Mouse (Mus musculus): ENCODE data around the gene Ccdc62. TPM values are rescaled to one million over a fixed set of nuclear protein-coding genes. Genes with fewer than 3 reads are reported as not detected.

Ccdc62 gene
- 7.7 and 8.0 TPM in 2 replicates for polyA plus RNA-seq (2015; fragmentation: Nextera tagmentation; extraction: Ambion mirVana)

DNA sequence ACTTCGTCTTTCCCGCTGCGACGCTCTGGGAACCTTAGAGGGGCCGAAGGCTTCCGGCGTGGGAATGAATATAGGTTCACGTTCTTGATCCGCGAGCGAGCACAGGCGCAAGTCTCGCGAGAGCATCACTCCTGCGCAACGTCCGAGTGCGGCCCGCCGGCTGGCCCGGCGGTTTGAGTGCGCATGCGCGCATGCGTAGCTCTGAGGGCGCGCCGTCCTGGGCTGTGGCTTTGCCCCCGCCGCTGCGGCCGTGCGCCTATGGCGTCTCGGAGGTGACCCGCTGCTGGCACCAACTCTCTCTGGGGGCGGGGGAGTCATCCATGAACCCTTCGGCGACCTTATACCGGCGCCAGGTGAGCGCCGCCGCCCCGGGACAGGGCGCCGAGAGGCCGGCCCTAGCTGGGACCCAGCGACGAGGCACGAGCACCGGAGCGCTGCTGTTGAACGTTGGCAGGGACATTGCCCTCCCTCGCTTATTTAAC lies at the start of gene Ccdc62:
TSS of gene Ccdc62 (plus strand) at position 172 of the 482 bp plus-strand sequence.
- ATAC-seq (ENCODE audit: low read depth) = peak; percentile 99
- H3K27ac ChIP-seq (ENCODE audit: low read length) = peak within 1 kb of the TSS; percentile 92
- H3K27me3 ChIP-seq (ENCODE audit: control insufficient read depth, insufficient read depth, low read depth, low read length) = no peaks in the 10 kb centered on the region
- peaks cover 18% of the 10 kb centered on the region; the same call in 1 of the 2 replicates for H3K36me3 ChIP-seq (ENCODE audit: control insufficient read depth, insufficient read depth, low read length)
- peaks cover 4% of the 10 kb centered on the region for H3K4me1 ChIP-seq (replicated peaks; ENCODE audit: control insufficient read depth, insufficient read depth, low read length)
- H3K9me3 ChIP-seq (ENCODE audit: control insufficient read depth, low read length) = no peaks in the 10 kb centered on the region
- under 1% methylated on average over 56 of the region's 56 CpGs for WGBS
- H3K9ac ChIP-seq (ENCODE audit: low read length) = peak within 1 kb of the TSS; percentile 99
- peak within 1 kb of the TSS; percentile 86 for H3K4me3 ChIP-seq (ENCODE audit: low read length)
- peak within 1 kb of the TSS; percentile 86 for H3K4me2 ChIP-seq (ENCODE audit: low read depth, low read length)

DNA sequence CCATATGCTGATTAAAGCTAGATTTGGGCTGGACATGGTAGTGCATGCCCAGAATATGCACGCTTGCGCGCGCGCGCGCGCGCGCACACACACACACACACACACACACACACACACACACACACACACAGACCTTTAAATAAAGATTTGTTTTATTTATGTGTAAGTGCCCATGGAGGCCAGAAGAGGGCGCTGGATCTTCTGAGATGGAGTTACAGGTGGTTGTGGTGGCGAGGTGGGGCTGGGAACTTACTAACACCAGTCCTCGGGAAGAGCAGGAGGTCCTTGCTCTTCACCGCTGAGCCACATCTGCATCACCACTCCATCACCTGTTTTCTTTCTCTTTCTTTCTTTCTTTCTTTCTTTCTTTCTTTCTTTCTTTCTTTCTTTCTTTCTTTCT lies 49.7 kb upstream of the Ccdc62 start:
- H3K27ac ChIP-seq (ENCODE audit: low read length) = no peak overlapping the region

DNA sequence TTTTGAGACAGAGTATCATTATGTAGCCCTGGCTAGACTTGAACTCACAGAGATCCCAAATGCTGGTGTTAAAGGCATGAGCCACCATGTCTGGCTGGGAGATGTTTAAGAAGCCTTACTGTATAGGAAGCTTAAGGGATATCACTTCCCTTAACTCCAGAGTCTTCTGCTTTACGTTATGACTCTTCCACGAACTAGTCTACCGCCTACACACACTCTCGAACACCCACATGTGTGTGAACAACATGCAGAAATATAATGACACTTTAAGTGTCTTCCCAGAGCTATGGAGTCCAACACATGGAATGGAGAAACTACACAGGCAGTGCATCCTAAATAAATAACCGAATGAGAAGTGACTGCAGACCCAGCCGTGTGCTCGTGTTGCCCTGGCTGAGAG lies 46.6 kb upstream of the Ccdc62 start:
- 72% methylated on average over 7 of the region's 7 CpGs for WGBS
- Histone ChIP-seq H3K27ac (ENCODE audit: low read length) (no peak overlapping the region), H3K4me1 (replicated peaks; ENCODE audit: control insufficient read depth, insufficient read depth, low read length) (peaks cover 14% of the 10 kb centered on the region), H3K27me3 (ENCODE audit: control insufficient read depth, insufficient read depth, low read depth, low read length) (no peaks in the 10 kb centered on the region), H3K9ac (ENCODE audit: low read length) (no peak overlapping the region), H3K4me2 (ENCODE audit: low read depth, low read length) (no peak overlapping the region), H3K36me3 (ENCODE audit: control insufficient read depth, insufficient read depth, low read length) (no peaks in the 10 kb centered on the region), H3K9me3 (ENCODE audit: control insufficient read depth, low read length) (no peaks in the 10 kb centered on the region), H3K4me3 (ENCODE audit: low read length) (no peak overlapping the region)
- ATAC-seq (ENCODE audit: low read depth) = no peak

More for the DNA sequence above, 49.7 kb upstream of the Ccdc62 start:
- H3K36me3 ChIP-seq (ENCODE audit: control insufficient read depth, insufficient read depth, low read length) = no peaks in the 10 kb centered on the region
- H3K9me3 ChIP-seq (ENCODE audit: control insufficient read depth, low read length) = no peaks in the 10 kb centered on the region
- H3K4me3 ChIP-seq (ENCODE audit: low read length) = no peak overlapping the region
- no peaks in the 10 kb centered on the region for H3K27me3 ChIP-seq (ENCODE audit: control insufficient read depth, insufficient read depth, low read depth, low read length)
- H3K4me2 ChIP-seq (ENCODE audit: low read depth, low read length) = no peak overlapping the region
- no peak overlapping the region; the same call in 1 of the 2 replicates for H3K9ac ChIP-seq (ENCODE audit: low read length)
- WGBS = 77% methylated on average over 7 of the region's 14 CpGs
- H3K4me1 ChIP-seq (replicated peaks; ENCODE audit: control insufficient read depth, insufficient read depth, low read length) = peaks cover 25% of the 10 kb centered on the region
- no peak for ATAC-seq (ENCODE audit: low read depth)

DNA sequence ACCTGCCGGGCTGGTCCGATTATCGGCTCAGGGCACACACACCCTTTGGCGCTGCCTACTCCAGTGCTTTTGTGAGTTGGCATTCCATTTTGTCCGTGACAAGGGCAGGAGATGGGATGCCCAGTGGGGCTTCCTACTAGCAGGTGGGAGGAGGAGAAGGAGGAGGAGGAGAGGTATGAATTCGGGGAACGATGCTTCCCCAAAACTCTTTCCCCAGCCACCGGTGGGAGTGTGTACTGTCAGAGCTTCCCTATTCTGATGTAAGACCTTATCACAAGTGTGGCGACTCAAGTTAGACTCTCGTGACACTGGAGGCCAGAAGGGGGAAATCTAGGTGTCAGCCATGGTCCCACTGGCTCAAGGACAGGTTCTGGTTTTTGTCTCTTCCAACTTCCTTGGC lies 46.1 kb upstream of the Ccdc62 start:
- no peak for ATAC-seq (ENCODE audit: low read depth)
- 74% methylated on average over 10 of the region's 10 CpGs for WGBS
- no peaks in the 10 kb centered on the region for H3K27me3 ChIP-seq (ENCODE audit: control insufficient read depth, insufficient read depth, low read depth, low read length)
- H3K4me2 ChIP-seq (ENCODE audit: low read depth, low read length) = no peak overlapping the region
- peaks cover 10% of the 10 kb centered on the region for H3K4me1 ChIP-seq (replicated peaks; ENCODE audit: control insufficient read depth, insufficient read depth, low read length)
- no peak overlapping the region for H3K4me3 ChIP-seq (ENCODE audit: low read length)
- H3K27ac ChIP-seq (ENCODE audit: low read length) = no peak overlapping the region
- H3K9ac ChIP-seq (ENCODE audit: low read length) = no peak overlapping the region
- H3K36me3 ChIP-seq (ENCODE audit: control insufficient read depth, insufficient read depth, low read length) = no peaks in the 10 kb centered on the region
- H3K9me3 ChIP-seq (ENCODE audit: control insufficient read depth, low read length) = no peaks in the 10 kb centered on the region

DNA sequence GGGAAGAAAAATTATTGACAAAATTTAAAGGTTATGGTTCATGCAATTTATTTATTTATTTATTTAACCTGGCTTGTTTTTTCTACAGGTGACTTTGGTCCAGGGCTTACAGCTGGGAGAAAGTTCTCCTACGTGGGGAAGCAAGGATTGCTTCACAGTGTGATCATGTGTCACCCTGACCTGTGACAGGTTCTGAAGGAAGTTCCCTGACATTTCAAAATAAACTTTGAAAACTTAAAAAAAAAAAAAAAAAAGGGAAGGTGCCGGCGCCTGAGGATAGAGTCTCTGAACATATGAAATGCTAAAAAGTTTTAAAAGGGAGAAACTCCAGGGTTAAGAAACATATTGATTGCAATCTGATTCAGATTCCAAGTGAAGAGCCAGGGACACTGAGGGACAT lies 44.1 kb upstream of the Ccdc62 start:
- WGBS = 39% methylated on average over 3 of the region's 3 CpGs
- H3K27ac ChIP-seq (ENCODE audit: low read length) = no peak overlapping the region
- H3K9me3 ChIP-seq (ENCODE audit: control insufficient read depth, low read length) = no peaks in the 10 kb centered on the region
- no peaks in the 10 kb centered on the region for H3K36me3 ChIP-seq (ENCODE audit: control insufficient read depth, insufficient read depth, low read length)
- H3K27me3 ChIP-seq (ENCODE audit: control insufficient read depth, insufficient read depth, low read depth, low read length) = no peaks in the 10 kb centered on the region
- ATAC-seq (ENCODE audit: low read depth) = no peak
- no peak overlapping the region for H3K4me3 ChIP-seq (ENCODE audit: low read length)
- no peak overlapping the region for H3K9ac ChIP-seq (ENCODE audit: low read length)
- no peaks in the 10 kb centered on the region for H3K4me1 ChIP-seq (replicated peaks; ENCODE audit: control insufficient read depth, insufficient read depth, low read length)
- no peak overlapping the region for H3K4me2 ChIP-seq (ENCODE audit: low read depth, low read length)

DNA sequence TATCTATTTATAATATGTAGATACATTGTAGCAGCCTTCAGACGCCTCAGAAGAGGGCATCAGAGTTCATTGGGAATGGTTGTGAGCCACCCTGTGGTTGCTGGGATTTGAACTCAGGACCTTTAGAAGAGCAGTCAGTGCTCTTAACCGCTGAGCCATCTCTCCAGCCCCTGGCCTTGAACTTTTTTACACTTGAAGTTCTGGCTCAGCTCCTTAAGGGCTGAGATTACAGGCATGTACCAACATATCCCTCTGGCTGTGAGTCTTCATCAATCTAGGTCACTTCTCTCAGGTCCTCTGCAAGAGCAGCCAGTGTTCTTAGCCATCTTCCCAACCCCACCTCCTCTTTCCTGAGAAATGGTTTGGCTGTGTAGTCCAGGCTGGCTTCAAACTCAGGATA lies 40.2 kb upstream of the Ccdc62 start:
- Histone ChIP-seq H3K36me3 (ENCODE audit: control insufficient read depth, insufficient read depth, low read length) (no peaks in the 10 kb centered on the region), H3K27me3 (ENCODE audit: control insufficient read depth, insufficient read depth, low read depth, low read length) (no peaks in the 10 kb centered on the region), H3K4me1 (replicated peaks; ENCODE audit: control insufficient read depth, insufficient read depth, low read length) (no peaks in the 10 kb centered on the region), H3K27ac (ENCODE audit: low read length) (no peak overlapping the region), H3K4me3 (ENCODE audit: low read length) (no peak overlapping the region), H3K9ac (ENCODE audit: low read length) (no peak overlapping the region), H3K9me3 (ENCODE audit: control insufficient read depth, low read length) (no peaks in the 10 kb centered on the region), H3K4me2 (ENCODE audit: low read depth, low read length) (no peak overlapping the region)
- WGBS = 66% methylated on average over 2 of the region's 2 CpGs
- no peak for ATAC-seq (ENCODE audit: low read depth)

DNA sequence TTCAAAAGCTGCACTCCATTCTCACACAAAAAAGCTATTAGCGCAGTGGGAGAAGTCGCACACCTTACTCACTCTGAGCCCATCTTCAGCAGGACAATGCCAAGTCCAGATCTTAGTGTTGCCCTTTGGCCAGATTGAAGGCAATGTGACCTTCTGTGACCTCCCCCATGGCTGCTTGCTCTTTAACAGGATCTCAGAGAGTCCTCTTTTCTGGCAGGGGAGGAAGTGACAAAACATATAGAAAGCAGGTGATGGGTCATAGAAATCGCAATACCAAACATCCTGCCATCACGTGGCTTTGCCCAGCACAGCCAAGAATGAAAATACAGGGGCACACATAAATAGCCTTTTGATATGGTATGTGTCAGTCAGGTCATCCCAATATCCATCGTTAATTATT lies 39.5 kb upstream of the Ccdc62 start:
- Histone ChIP-seq H3K4me2 (ENCODE audit: low read depth, low read length) (no peak overlapping the region), H3K9me3 (ENCODE audit: control insufficient read depth, low read length) (no peaks in the 10 kb centered on the region), H3K4me1 (replicated peaks; ENCODE audit: control insufficient read depth, insufficient read depth, low read length) (no peaks in the 10 kb centered on the region), H3K27me3 (ENCODE audit: control insufficient read depth, insufficient read depth, low read depth, low read length) (no peaks in the 10 kb centered on the region), H3K9ac (ENCODE audit: low read length) (no peak overlapping the region), H3K36me3 (ENCODE audit: control insufficient read depth, insufficient read depth, low read length) (no peaks in the 10 kb centered on the region), H3K27ac (ENCODE audit: low read length) (no peak overlapping the region), H3K4me3 (ENCODE audit: low read length) (no peak overlapping the region)
- 72% methylated on average over 5 of the region's 5 CpGs for WGBS
- no peak for ATAC-seq (ENCODE audit: low read depth)

DNA sequence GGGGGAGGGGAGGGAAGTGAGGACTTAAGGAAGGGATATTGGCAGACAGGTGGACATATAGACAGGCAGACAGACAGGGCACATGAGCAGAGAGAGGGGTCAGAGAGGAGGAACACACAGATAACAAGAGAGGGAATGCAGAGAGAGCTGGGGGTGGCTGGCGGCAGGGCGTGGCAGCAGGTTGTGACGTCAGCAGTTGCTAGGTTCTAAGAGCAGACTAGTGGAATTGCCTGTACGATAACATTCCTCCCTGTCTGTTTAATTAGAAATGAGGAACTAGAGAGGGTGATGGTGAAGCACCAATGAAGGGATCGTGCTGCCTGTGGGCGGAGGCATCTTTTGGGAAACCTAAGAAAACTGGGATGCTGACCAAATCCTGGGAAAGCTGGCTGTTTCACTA lies 38.8 kb upstream of the Ccdc62 start:
- no peaks in the 10 kb centered on the region for H3K27me3 ChIP-seq (ENCODE audit: control insufficient read depth, insufficient read depth, low read depth, low read length)
- ATAC-seq (ENCODE audit: low read depth) = no peak; the same call in 1 of the 2 replicates
- H3K9ac ChIP-seq (ENCODE audit: low read length) = no peak overlapping the region
- H3K9me3 ChIP-seq (ENCODE audit: control insufficient read depth, low read length) = no peaks in the 10 kb centered on the region
- H3K27ac ChIP-seq (ENCODE audit: low read length) = no peak overlapping the region
- no peaks in the 10 kb centered on the region for H3K4me1 ChIP-seq (replicated peaks; ENCODE audit: control insufficient read depth, insufficient read depth, low read length)
- H3K36me3 ChIP-seq (ENCODE audit: control insufficient read depth, insufficient read depth, low read length) = no peaks in the 10 kb centered on the region
- 35% methylated on average over 6 of the region's 6 CpGs for WGBS
- no peak overlapping the region for H3K4me2 ChIP-seq (ENCODE audit: low read depth, low read length)
- no peak overlapping the region for H3K4me3 ChIP-seq (ENCODE audit: low read length)

DNA sequence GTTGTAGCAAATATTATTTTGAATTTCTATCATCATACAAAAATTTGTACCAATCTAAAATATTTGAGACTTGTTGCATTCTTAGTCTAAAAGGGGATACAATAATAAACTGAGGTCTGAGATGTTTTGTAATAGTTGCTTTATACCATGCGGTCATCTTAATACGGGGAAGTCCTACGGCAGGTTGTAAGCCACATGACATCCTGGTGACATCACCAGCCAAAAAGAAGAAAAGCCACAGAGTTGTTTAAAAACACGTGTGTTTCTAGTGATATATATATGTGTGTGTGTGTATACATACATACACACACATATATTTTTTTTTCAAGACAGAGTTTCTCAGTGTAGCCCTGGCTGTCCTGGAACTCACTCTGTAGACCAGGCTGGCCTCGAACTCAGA lies 37.0 kb upstream of the Ccdc62 start:
- no peak for ATAC-seq (ENCODE audit: low read depth)

DNA sequence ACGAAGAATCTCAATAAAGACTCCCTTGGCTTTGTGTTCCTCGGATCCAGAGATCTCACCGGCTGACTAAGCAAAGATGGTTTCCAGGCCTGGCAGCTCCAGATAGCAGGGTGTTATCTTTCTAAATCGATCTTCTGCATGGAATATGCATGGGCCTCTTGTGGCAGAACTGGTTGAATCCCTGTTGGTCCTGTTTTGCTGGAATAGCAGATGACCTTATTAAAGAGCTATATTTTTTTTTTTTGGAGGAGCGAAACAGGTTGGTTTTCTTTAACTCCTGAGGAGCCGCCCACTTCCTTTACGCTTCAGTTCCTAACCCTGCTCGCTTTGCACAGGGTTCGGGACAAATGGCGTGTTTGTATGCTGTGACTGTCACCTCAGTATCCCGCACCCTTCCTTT lies 34.1 kb upstream of the Ccdc62 start:
- Histone ChIP-seq H3K9me3 (ENCODE audit: control insufficient read depth, low read length) (no peaks in the 10 kb centered on the region), H3K36me3 (ENCODE audit: control insufficient read depth, insufficient read depth, low read length) (no peaks in the 10 kb centered on the region), H3K4me3 (ENCODE audit: low read length) (no peak overlapping the region), H3K9ac (ENCODE audit: low read length) (no peak overlapping the region), H3K4me1 (replicated peaks; ENCODE audit: control insufficient read depth, insufficient read depth, low read length) (no peaks in the 10 kb centered on the region), H3K27me3 (ENCODE audit: control insufficient read depth, insufficient read depth, low read depth, low read length) (no peaks in the 10 kb centered on the region), H3K4me2 (ENCODE audit: low read depth, low read length) (no peak overlapping the region), H3K27ac (ENCODE audit: low read length) (no peak overlapping the region)
- 67% methylated on average over 11 of the region's 11 CpGs for WGBS
- no peak for ATAC-seq (ENCODE audit: low read depth)

More for the DNA sequence above, 37.0 kb upstream of the Ccdc62 start:
- 77% methylated on average over 5 of the region's 5 CpGs for WGBS
- Histone ChIP-seq H3K4me1 (replicated peaks; ENCODE audit: control insufficient read depth, insufficient read depth, low read length) (no peaks in the 10 kb centered on the region), H3K27ac (ENCODE audit: low read length) (no peak overlapping the region), H3K4me3 (ENCODE audit: low read length) (no peak overlapping the region), H3K9ac (ENCODE audit: low read length) (no peak overlapping the region), H3K36me3 (ENCODE audit: control insufficient read depth, insufficient read depth, low read length) (no peaks in the 10 kb centered on the region), H3K9me3 (ENCODE audit: control insufficient read depth, low read length) (no peaks in the 10 kb centered on the region), H3K27me3 (ENCODE audit: control insufficient read depth, insufficient read depth, low read depth, low read length) (no peaks in the 10 kb centered on the region), H3K4me2 (ENCODE audit: low read depth, low read length) (no peak overlapping the region)

Data from lung, embryonic 16.5 days (tissue).